Mouse (Mus musculus): ENCODE data around the gene Aoc3.

DNA sequence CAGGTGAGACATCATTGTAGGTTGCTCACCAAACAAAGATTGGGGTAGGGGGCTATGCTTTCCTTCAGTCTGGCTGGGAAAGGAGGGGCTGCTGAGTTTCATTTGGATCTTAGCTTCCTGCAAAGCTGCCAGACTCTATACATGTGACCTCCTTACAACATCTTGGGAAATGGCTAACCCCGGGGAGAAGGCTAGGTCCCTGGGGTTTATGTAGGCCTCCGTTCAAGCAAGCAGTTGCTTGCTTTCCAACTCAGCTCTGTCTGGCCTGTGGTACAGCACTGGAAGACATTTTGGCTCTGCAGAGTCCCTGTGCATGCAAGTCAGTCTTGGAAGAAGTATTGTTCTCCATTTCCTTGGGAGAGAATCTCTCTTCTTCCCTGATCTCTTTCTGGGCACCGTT is 2.1 kb downstream of the Aoc3 start:
- TF ChIP-seq POLR2A (IDR thresholded peaks at IDR 0.05; ENCODE audit: low read depth, low read length), result no peak
- TF ChIP-seq CTCF (conservative IDR thresholded peaks at IDR 0.05; ENCODE audit: insufficient read depth, insufficient read length, low read depth, low read length), result no peak
